Mouse (Mus musculus): ENCODE data around the gene Slc30a10.

Gene Slc30a10

DNA sequence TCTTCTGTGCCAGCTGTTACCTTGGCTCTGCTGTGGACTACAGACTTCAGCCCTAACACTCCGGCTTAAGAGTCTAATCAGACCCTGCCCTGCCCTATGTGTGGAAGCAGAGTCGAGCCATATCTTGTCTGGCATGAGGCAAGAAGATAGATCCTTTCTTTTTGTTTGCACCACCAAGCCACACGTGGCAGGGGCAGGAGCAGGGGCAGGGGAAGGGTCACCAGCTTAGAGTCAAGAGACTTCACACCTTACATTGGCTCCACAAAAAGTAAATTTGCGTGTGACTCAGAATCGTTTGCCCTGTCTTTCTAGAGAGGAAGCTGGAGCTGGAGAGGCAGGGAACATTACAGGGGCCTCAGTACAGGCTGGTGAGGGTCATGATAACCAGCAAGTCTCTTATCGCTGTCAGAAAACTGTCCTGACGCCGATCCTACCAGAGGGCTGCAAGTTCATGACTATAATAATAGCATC, 14.9 kb downstream of the Slc30a10 start:
- DNase-seq: no peak

DNA sequence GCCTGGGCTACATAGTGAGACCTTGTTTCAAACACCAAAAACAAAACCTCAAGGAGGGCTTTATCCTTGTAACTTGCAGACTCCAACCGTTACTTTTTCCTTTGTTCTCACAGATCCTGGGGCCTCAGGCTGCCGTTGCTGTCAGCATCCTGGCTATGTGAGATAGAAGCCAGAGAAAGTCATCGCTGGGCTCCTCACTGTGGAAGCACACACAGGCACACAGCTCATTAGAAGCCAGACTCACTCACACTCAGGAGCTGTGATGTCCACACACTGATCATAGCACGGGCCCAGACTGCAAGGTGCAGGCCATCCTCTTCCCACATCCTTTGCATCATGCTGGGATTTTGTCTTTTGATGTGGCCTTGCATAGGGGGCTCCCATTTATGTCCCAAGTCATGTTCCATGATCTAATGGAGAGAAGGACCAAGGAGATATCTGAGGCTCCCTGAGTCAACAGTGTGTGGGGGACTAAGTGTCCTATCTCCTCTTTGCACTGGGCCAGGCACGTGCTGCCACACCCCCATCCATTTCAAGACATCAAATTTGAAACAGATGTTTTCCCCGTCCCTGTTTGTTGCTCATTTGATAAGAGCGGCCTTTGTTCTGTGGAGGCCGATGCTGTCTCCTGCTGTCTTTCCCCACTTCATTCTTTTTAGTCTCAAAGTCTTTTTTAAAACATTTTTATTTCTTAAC, 17.5 kb downstream of the Slc30a10 start:
- no peak for DNase-seq

DNA sequence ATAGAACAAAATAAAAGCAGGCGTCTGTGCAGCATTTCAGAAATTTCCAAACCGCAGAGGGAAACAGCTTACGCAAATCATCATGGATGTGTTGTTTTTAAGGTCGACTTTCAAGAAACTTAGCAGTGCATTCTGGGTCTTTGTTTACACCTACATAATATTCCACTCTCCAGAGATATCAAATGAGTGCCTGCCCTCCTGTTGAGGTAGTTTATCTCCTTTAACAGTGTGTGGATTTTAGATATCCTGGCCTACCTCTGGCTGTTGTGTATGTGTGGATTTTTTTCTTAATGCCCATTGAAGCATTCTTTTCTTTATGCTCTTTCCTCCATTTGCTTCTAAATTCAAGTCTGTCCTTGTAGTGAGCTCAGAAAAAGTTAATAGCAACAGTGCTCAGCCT, 18.1 kb downstream of the Slc30a10 start:
- DNase-seq: no peak

- DNase-seq: no peak
Observed at GRCm38 (mm10) chr1:185473437-185473836, 18.8 kb downstream of the Slc30a10 start.

- no peak for DNase-seq
Observed at GRCm38 (mm10) chr1:185479861-185480260, 25.2 kb downstream of the Slc30a10 start.

- peak; percentile 59 to 61 for DNase-seq
Observed at GRCm38 (mm10) chr1:185482001-185482761, 27.5 kb downstream of the Slc30a10 start.

DNA sequence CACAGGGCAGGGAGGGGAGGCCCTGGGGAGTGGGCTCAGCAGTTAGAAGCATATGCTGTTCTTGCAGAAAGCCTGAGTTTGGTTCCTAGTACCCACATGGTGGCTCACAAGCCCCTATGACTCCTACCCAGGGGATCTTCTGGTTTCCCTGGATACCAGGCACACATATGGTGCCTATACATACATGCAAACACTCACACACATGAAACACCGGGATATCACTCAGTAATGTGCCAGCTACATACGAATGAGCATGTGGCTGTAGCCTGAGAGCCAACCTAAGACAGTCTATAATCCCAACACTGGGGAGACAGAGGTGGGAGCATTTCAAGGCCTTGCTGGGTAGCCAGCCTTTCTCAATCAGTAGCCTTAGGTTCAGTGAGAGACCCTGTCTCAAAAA, 28.1 kb downstream of the Slc30a10 start:
- no peak for DNase-seq

DNA sequence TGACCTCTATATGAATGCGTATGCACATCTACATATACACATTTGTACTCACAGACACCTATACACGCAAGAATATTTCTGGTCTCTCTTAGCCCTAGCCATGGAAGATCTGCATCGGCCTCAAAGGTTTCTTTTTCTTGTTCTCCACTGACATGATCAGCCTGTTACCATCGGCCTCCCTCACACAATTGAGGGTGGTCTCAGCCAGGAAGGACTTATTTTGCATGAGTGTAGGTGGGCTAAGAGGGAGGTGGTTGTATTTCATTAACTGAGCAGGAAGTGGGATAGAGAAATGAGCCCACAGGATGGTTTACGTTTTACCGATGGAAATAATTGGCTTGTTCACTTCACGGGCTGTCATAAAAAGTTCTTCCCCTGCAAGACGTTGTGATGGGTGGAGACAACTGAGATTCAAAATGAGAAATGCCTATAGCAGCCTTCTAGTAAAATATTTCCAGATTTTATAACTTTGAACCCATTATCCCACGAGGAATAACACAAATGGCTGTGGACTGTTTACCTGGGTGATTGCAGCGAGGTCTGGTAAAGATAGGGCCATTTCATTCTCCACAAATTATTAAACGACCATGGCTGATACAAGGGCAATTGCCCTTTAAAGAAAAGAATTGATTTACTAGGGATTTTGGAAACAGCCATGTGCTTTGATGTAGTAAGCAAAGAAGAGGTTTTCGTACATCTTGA, 28.9 kb downstream of the Slc30a10 start:
- no peak for DNase-seq

DNA sequence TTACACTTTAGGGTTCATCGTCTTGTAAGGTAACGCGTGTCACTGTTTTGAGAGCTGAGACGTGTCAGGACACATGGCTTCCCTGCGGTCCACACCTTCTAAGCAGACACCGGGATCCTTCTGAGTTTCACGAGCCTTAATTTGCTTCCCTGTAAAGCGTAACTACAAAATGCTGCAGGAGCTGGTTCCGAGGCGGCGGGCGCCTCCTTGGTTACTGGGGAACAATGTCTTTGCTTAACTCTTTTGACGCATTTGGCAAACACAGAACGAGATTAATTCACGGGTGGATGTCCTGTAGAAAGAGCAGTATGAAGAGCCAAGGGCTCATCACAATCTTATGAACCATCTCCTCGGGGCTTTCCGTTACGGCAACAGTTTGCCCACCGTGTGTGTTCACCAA, 29.6 kb downstream of the Slc30a10 start:
- no peak for DNase-seq

DNA sequence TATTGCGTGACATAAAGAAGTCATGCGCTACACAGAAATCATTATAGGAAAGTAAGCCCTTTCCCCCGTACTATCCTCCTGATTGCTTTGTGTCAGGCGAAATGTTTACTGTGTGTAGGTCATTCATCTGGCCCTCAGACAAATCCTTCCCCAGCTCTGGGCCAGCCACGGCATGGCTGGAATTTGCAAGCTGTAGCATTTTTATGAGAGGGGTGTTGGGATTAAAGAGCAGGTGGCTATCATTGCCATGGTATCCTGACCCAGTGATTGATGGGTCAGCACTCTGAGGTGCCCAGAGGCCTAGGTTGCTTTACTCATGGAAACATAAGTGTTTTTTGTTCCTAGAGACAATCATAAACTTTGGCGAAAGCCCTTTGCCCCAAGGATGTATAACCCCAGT, 35.2 kb downstream of the Slc30a10 start:
- no peak for DNase-seq

- DNase-seq: peak; percentile 54 to 62
Observed at GRCm38 (mm10) chr1:185490603-185491002, 36.0 kb downstream of the Slc30a10 start.

- DNase-seq: no peak
Observed at GRCm38 (mm10) chr1:185493439-185494034, 38.9 kb downstream of the Slc30a10 start.

DNA sequence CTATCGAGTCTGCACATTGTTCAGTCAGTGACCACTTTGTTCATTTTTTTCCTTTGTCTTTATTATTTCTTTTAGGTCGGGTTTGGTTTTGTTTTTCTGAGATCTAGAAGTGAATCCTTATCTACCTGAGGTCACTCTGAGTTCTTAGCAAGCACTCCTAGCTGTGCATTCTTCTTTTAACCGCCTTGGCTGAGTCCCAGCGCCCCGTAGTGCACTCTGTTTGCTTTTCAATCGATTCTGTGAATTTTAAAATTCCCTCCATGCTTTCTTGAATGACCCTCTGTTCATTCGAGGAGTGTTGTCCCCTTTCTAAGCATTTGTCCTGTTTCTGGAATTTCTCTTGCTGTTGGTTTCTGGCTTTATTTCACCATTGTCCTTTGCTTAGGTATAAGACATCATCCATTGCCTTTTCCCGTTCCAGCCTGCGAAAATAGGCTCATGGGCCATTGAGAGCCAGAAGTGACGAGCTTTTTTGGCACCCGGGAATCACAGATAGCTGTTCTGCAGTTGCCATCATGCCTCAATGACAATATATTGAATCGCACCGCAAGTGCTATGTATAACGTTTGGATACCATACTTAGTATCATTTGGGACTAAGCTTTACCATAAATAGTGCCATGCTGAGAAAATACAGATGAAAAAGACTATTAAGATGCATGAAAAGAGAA, 42.3 kb downstream of the Slc30a10 start:
- peak; percentile 41 to 42 for DNase-seq

DNA sequence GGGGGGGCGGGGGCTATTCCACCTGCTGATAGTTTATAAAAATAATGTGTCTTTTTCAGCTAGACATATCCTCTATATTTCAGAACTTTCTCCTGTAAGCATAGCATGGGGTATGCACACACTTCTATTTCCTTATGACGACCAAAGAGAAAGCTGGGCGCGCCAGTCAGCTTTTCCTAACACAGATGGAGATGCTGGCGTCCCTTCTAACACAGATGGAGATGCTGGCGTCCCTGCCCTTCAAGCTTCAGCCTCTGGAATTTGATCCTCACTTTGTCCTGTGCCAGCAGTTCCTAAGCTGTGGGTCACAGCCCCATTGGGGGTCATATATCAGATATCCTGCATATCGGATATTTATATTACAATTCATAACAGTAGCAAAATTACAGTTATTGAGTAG, 46.0 kb downstream of the Slc30a10 start:
- DNase-seq: peak; percentile 36 to 48

GRCm38 (mm10) chr1:185501801-185502340, 47.2 kb downstream of the Slc30a10 start:
- peak; percentile 76 to 77 for DNase-seq

DNA sequence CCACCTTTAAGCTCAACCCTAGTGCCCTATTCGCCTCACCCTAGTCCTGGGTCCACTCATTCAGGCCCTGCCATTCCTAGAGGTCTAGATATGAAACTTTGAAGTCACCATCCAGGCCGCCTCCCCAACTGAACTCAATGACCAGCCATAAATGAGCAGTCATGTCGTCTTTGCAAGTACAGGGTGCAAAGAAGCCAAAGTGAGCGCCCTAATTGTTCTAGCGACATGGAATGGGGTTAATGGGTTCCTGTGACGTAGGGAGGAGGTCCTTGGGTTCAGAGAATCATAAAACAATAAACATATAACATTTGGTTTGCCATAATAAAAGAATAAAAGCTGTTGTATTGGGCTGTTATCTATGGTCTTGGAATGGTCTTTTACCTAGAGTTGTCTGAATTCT, 47.9 kb downstream of the Slc30a10 start:
- DNase-seq: no peak

GRCm38 (mm10) chr1:185509042-185509441, 54.4 kb downstream of the Slc30a10 start:
- no peak for DNase-seq

DNA sequence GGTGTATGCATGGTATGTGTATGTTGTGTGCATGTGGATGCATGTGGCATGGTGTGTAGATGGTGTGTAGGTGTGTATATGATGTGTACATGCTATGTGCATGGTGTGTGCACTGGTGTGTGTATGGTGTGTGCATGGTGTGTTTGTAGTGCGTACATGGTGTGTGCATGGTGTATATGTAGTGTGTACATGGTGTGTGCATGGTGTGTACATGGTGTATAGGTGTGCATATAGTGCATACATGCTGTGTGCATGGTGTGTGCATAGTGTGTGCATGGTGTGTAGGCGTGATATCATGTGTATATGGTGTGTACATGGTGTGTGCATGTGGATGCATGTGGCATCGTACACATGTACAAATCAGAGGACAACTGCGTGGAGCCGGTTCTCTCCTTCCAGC, 56.7 kb downstream of the Slc30a10 start:
- DNase-seq: no peak

GRCm38 (mm10) chr1:185515526-185515979, 60.9 kb downstream of the Slc30a10 start:
- no peak for DNase-seq

DNA sequence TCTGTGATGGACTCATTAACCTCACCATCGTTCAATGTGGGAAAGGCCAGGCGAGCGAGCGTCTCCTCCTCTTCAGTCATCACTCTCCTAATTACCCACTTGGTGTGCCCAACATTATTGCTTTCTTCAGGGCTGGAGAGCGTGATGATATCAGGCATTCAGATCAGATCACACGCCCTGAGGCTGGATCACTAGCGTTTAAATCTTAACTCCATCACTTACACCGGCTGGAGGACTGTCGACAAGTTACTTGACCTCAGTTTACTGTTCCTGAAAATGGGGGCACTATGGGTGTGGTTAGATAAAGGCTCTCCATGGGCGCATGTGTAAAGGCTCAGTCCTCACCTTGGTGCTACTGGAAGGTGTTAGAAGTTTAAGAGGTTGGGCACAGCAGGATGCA, 61.4 kb downstream of the Slc30a10 start:
- no peak for DNase-seq

GRCm38 (mm10) chr1:185517566-185517965, 62.9 kb downstream of the Slc30a10 start:
- peak; percentile 73 to 79 for DNase-seq

Data from cerebellum, postnatal 14 days (tissue).